Mouse (Mus musculus) layer of hippocampus, postnatal 25 days (tissue): ENCODE results near the gene Samd7. TPM values are rescaled to one million over a fixed set of nuclear protein-coding genes. Genes with fewer than 3 reads are reported as not detected.
"Not testable (repeated sequence)": the region's sequence is repeated elsewhere in the genome, so short reads cannot be mapped to it uniquely, and the experiment has no call there.

Source experiments
- DNase-seq, 2 experiments: peaks; one replicate each; pipeline ENCODE4 v3.0.0; 2022; ENCODE audit warnings: mixed read lengths in 2 of 2, low spot score in 1 of 2; ENCODE audit errors: extremely low spot score in 1 of 2
- total RNA-seq, 2 experiments: library from RNA; stranded (reverse); gene quantifications; 2 replicates each; pipeline ENCODE4 v1.2.3; 2021

Samd7 gene
- total RNA-seq: not detected

DNA sequence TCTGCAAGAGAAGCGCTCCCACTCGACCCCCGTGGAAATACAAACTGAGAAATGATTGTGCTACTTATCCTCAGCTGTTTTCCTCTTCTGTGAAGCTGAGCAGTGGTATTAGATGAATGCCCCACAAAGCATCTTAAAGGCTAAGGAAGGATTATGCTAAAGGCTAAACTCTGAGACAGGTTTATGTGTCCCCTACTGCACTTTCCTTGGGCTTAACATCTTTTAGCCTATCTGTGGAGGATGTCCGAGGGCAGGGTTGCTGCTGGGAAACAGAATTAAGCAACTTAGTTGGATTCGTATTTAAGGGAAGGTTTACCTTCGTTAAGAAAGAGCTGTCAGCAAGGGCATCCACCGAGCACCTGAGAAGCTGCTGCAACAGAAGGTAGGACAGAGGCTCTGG is at the start of gene Samd7:
TSS of gene Samd7 (plus strand) at position 288 of the 400 bp plus-strand sequence.
- no peak for DNase-seq

DNA sequence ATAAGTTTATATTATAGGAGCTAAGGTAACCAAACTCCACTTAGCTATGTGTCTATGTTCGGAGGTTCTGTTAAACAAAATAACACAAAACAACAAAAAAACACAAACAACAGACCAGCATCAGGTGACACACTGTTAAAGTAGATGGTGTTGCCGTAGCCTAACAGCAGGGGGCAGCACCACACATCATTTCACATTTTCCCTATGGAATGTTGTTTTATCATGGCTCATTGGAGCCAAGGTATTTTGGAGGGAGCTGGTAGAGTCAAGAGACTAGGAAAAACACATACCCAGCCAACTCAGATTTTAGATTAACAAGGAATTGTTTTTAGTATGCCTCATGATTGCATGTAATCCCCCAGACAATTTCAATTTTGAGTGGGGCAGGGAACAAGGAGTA is 49.7 kb upstream of the Samd7 start:
- DNase-seq: peak; percentile 45 to 81

DNA sequence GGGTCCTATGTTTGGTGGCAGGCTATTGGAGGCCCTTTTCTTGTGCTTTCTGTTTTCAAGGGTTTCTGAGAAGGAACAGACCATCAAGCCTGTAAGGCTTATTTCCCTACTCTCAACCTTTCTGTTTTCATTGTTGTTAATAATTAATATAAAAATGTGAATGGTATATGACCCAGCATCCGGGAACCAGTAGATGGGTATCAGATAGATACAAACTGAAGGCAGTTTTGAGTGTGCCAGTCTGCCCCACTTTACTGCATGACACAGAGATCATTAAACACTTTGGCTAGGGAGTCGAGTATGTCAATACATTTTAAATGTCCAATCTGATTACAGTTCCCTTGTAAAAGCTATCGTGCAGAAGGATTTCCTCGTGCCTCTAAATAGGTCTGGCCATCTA is 48.2 kb upstream of the Samd7 start:
- no peak for DNase-seq

DNA sequence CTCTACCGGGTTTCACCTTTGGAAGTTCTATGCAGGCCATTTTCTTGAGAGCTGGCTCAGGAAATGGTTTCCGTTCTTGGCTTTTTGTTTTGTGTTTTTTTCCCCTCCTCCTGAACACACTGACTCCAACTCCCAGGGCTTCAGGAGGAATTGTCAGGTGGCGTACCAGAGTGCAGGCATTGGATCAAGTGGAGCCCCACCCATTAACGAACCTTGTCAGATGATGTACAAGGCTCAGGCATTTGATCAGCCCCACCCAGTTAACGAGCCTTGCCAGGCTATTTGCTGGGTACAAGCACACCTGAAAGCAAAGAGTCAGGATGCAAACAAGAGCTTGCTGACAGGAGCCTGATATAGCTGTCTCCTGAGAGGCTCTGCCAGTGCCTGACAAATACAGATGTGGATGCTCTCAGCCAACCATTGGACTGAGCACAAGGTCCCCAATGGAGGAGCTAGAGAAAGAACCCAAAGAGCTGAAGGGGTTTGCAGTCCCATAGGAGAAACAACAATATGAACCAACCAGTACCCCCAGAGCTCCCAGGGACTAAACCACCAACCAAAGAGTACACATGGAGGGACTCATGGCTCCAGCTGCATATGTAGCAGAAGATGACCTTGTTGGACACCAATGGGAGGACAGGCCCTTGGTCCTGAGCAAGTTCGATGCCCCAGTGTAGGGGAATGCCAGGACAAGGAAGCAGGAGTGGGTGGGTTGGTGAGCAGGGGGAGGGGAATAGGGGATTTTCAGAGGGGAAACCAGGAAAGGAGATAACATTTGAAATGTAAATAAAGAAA is 46.2 kb upstream of the Samd7 start, which contains the start of gene Lrrc31:
TSS of gene Lrrc31 (minus strand) at position 133 of the 795 bp plus-strand sequence.
- DNase-seq: not testable (repeated sequence)

DNA sequence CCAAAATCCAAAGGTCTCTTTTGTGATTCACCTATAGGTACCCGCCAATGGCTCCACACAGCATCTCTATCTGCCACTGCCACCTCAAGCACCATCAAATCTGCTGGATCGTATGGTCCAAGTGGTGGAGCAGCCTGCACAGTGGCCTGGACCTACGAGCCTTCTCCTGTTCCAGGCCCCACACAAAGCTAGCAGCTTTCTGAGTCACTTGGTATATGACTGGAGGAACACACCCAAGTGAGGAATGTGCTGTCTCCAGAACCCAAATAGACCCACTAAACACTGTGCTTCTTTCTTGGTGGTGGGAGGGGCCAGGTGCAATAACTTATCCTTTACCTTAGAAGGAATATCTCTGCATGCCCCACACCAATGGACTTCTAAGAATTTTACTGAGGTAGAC is 40.1 kb upstream of the Samd7 start:
- DNase-seq: no peak

DNA sequence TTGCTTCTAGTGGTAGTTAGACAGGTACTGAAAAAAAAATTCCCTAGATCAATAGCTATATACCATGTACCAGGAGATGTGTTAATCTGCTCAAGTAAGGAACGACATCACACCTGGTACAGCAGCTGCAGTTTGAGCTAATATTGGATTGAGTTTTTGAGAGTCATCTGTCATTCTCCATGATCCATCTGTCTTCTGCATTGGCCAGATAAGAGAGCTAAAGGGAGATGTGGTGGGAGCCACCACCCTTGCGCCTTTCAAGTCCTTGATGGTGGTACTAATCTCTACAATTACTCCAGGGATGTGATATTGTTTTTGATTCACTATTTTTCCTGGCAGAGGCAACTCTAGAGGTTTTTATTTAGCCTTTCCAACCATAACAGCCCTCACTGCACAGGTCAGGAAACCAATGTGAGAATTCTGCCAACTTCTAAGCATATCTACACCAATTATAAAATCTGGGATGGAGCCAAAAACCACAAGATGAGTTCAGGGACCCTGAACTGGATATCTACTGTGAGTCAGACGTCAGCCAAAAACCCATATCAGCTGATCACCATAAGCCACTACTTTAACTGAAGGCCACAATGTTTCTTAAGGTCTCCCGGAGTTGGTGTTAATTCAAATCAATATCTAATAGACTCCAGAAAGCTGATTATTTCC is 39.3 kb upstream of the Samd7 start:
- DNase-seq: no peak

DNA sequence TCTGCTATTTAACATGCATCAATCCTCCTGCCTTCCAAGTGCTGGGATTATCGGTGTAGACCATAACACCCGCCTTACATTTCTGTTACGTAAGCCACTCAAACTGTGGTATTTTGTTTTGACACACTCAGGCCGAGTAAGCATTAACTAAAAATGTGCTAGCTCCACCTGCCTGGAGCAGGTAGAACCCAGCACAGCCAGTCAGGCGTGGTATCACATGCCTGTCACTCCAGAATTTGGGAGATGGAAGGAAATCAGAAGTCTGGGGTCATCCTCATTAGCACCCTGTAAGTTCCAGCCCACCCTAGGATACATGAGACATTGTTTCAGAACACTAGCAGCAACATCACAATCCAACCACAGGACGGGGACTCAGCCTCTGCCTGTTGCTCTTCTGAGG is 35.9 kb upstream of the Samd7 start:
- DNase-seq: no peak

DNA sequence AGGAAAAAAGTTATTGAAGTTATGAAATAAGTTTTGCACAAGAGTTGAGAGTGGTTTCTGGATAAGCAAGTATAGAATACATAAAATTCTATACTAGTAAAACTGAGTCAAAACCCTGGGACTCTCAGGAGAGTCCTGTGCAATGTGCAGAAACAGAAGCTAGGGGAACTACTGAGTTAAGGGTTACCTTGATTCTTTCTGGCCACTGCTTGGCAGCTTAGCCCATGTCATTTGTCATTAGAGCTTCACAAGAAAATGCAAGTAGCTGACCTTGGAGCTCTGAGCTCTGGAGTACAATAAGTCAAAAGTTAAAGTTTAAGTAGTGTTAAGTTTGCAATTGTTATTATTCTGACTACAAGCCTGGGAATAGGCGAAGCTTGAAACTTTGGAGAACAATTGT is 32.8 kb upstream of the Samd7 start:
- DNase-seq: no peak

DNA sequence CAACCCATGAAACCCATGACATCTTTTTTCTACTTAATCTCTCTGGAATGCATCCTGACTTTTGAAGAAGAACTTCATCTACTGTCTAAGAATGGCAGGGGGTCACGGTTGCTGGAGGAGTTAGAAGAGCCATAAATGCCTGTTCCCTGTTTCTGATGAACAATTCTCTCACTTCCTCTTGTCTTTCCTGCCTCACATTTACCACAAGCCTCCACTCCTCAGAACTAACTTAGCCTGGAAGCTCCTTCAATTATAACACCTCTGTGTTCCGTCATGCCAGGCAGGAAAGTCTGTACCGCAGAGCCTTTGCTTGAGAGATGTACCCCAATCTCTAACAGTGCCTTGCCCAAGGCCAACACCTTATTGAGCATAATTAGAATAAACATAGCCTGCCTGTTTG is 27.4 kb upstream of the Samd7 start:
- no peak for DNase-seq

DNA sequence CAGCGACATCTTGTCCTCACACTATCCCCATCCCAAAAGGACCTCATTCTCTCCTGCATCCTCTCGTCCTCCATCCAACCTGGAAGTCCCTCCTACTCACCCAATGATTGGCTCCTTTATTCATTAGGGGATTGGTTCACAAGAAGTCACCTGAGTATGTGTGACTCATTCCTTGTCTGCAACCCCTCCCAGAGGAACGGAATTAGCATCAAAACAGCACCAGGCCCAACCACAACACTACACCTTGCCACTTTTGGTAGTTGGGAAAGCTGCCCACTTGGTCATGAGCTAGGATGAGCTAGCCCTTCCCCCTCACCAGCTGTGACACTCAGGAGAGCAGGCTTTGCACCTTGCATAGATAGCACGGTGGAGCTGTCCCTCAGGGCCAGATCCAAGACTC is 24.1 kb upstream of the Samd7 start:
- no peak for DNase-seq

DNA sequence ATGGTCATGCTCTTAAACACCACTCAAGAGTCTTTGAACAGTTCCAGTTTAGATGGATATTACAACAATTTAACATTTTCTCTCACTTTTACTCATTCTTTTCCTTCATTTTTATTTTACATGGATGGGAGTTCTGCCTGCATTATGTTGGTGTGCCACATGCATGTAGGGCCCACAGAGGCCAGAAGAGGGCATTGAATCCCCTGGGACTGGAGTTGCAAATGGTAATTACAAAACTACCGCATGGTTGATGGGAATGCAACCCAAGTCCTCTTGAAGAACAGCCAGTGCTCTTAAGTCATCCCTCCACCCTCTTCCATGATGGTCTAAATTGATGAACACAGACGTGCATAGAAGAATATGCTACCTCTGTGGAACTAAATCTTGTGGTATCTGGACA is 23.6 kb upstream of the Samd7 start:
- DNase-seq: no peak

DNA sequence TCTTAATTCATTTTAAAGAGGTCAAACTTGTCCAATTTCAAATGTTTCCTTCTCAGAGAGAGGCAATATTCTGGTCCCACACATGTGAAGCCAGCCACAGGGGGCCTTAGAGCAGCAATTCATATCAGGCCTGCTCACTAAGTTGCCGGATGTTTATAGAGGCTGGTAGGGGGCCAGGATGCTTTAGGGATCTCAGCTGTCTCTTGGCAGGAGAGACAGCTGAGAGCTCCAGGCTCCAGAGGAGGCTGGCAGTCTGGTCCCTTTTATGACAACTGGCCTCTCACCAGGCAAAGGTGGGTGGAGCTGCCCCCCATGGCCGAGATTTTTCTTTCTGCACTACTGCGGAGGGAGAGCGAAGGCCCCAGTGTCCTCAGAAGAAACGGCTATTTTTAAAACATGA is 22.9 kb upstream of the Samd7 start:
- DNase-seq: no peak

DNA sequence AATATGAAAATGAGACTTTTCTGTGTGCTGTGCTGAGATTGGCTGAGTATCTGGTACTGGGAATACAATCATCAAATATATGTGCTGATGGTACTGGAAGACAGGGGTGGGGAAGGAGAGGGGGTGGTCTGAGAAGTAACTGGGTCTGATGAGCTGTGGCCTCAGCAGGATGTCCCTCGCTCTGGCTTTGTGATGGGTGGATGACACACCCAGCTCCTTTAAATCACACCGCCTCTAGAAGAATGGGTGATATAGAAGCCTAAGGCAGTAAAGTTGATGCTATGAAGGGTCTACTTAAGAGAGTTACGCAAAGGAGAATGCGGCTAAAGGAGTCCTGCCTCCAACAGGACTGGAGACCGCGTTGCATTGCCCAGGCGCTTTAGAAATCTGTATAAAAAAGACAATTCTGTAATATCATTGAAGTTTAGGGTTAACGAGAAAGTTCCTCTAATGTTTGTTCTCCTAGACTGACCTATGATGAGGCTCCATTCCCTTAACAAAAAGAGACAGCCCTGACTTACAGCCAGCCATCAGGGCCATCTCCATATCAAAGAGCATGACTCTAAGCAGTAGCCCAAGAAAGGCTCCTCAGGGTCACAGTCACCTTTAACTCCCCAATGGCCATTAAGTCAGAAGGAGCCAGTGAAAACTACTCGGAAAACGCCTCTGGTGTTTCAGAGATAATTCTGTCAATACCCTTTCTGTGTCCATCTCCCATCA is 21.8 kb upstream of the Samd7 start:
- no peak for DNase-seq

DNA sequence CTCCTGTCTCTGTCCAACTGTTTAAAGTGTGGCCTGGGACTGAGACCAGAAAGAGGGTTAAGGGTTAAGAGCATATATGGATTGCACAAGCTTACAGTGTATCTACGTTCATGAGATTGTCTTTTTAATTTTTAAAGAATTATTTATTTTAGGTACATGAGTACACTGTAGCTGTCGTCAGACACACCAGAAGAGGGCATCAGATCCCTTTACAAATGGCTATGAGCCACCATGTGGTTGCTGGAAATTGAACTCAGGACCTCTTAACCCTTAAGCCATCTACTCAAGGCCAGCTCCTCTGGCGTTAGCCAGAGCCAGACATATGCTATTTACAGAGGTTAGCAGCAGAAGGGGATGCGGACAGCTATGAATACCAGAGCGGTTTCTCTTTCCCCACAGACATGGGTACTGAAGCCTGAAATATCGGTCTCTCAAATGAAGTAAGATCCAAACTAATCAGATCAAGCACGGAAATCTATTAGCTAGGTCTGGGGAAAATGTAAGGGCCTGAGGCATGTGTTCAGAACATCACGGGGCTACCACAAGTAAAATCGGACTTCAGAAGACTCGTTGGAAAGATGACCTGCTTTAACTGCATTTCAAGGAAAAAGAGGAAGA is 21.1 kb upstream of the Samd7 start:
- no peak for DNase-seq

DNA sequence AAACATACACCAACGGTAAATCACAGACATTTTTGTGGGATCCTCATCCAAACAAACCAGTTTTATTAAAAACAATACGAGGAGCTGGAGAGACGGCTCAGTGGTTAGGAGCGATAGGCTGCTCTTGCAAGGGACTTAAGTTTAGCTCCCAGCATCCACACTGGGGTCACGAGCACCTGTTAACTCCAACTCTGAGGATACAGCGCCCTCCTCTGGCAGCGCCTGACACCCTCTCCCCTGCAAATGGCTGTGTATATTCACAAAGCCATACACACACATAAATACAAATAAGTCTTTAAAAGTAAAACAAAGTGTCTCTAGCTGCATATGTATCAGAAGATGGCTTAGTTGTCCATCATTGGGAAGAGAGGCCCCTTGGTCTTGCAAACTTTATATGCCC is 20.6 kb upstream of the Samd7 start:
- DNase-seq: no peak

DNA sequence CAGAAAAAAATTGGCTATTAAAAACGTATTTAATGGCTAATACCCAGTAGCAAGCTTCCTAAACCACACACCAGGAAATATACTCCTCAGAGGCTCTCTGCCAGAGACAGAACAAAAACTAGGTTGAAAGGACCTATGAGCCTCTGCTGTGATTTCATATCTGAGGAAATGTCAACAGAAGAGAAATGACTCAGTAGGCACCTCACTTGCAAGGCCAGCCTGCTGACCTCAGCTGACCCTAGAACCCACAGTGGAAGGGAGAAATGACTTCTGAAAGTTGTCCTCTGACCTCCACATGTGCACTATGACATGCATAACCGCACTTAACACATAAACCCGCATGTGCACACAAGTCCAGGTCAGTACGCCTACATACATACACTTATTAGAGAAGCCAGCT is 18.9 kb upstream of the Samd7 start:
- no peak for DNase-seq

DNA sequence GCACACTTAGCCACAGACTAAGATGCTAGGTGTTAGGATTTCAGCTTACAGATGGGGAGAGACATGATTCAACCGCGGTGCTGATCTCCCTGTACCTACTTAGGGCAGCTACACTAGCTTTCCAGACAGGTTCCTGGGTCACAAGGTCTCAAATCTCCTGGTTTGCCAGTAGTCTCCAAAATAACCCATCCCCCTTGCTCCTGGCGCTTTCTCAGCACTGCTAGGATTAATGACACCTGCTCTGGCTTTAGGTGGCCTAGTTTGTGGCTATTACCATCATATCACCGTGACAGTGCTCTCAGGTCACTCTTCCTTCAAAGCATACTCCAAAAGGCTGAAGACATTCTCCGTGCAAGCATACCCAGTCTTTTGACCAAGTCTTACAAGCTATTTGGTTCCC is 17.0 kb upstream of the Samd7 start:
- no peak for DNase-seq

DNA sequence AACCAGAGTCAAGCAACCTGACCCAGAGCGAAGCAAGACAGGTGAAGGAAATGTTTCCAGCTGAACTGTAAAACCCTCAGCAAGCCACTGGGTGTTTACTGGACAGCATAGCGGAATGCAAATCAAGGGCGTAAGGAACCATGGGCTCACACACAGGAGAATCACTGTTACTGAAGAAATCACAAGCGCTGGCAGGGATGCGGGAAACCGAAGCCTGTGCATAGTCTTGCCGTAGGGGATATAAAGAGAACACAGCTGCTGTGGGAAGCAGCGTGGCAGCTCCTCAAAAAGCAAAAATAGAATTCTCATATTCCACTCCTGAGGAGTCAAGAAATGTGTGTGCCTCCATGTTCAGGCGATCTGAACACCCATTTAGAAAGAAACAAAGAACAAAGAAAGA is 9.3 kb upstream of the Samd7 start:
- DNase-seq: peak; percentile 4 to 8

DNA sequence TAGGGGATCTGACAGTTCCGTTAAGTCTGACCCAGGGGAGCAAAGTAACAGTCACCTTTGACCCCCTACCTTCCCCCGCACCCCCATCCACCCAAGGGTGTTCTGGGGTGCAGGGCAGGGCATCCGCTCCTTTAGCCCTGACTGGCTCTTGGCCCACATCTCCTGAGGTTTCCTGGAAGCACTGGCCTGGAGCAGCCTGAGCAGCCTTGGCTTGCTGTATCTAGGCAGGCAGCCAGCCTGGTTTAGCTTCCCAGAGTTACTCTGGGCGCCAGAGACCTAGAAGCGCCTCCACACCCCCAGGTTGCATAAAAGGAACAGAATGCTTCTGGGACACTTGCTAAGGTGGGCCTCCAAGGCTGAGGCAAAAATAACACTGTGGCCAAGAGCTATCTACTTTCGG is 4.8 kb upstream of the Samd7 start:
- peak in 1 of 2 experiments; percentile 11 for DNase-seq

DNA sequence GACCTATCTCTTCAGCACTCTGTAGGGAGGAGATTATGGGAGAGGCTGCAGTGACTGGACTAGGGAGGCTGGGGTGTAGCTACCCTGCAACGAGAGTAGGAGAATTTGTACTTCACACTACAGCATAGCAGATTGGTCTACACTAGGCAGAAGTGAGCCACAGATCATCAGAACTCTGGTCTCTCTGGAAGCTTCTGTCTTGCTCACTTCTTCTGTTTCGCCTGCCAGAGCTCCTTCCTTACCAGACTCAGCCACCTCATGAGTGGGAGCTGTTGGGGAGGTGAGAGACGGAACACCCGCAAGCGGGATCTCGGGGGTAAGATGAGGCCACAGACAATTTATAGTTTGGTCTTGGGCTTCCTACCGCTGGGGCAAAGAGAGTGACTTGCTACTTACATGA is 3.2 kb upstream of the Samd7 start:
- no peak for DNase-seq

DNA sequence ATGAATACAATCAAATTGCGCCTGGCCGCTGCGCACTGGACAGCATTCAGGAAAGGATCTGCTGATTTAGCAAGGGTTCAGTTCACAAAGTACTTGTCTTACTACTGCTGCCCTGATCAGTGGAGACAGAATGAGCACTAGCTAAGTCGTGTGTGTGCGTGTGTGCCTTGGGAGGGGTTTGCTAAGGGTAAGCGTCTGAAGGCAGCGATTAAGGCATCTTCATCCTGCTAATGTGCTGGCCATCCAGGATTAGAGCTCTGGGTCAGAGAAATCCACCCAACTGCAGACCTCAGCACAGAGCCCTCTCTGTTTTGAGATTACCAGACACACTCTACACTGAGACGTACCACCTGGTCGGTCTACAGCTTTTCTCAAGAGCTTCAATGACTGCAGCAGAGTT is 2.2 kb downstream of the Samd7 start:
- DNase-seq: no peak
